Mouse (Mus musculus) kidney, adult 8-10 months (tissue): Measurements from ENCODE around the gene Alpk1.
A peak's percentile ranks its signal among the peaks of the same experiment; 100 is the strongest.

Source experiments
- DNase-seq, 2 experiments: peaks; one replicate each; pipeline ENCODE4 v3.0.0; 2022

Gene Alpk1

GRCm38 (mm10) chr3:127627151-127627955 lies 153.0 kb downstream of the Alpk1 start:
- DNase-seq: peak in 1 of 2 experiments; percentile 2

GRCm38 (mm10) chr3:127626524-127626923 lies 153.8 kb downstream of the Alpk1 start:
- DNase-seq: no peak

- DNase-seq: peak in 1 of 2 experiments; percentile 4
Measured at GRCm38 (mm10) chr3:127625701-127626399, 154.5 kb downstream of the Alpk1 start.

- peak; percentile 32 to 64 for DNase-seq
Measured at GRCm38 (mm10) chr3:127625296-127625695, 155.0 kb downstream of the Alpk1 start.
